Mouse (Mus musculus) liver, adult 2 months (tissue): Measurements from ENCODE around the gene Daxx.

Source experiments
- CTCF ChIP-seq: fragments of 200-500 bp; IDR thresholded peaks from 2 replicates; pipeline ENCODE4 v1.5.1; 2011; ENCODE audit warnings: low read depth, low read length, control low read depth
- POLR2A ChIP-seq: fragments of 200-500 bp; IDR thresholded peaks from 2 replicates; pipeline ENCODE4 v1.6.1; 2011; ENCODE audit warnings: low read length, control low read depth; ENCODE audit not compliant: insufficient read depth; ENCODE audit errors: extremely low read depth

DNA sequence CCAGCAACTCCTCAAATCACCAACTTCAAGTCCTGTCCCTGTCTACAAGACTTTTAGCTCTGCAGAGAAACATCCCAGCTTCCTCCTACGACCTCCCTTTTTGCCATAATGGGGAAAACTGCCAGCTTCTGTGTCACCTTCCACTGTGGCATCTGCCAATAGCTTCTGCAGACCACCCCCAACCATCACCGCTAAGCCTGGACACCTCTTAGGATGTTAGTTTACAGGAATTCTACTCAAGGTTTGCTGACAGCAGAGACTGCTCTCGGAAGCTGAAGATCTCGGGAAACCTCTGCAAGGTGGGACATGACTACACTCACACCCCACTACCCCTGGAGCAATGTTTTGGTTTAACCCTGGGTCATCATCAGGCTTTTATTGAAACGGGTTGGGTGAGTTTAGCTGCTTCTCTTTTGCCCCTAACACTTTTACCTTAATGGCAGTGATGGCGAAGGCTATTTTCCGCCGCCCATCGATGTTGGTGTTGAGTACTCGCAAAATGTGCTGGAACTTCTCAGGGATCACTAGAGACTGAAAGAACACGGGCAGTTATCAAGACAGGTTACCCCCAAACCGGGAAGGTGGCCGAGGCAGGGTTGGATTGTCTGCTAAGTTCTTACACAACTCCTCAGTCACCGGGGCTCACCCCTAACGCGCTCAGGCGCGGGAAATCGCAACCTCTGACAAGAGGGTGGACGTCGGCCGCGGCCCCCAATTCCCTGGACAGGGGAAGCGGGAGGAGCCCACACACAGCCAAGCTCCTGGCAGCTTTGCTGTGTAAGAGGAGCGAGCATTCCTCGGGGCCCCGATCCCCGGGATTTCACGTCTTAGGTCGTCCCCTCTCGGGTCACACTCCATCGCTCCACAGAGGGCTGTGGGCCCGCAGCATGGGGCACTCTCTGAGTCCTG is 45.7 kb downstream of the Daxx start:
- TF ChIP-seq CTCF (no peak), POLR2A (no peak)
